Mouse (Mus musculus): ENCODE data around the gene Ak1. TPM values are rescaled to one million over a fixed set of nuclear protein-coding genes. Genes with fewer than 3 reads are reported as not detected.
A peak's percentile ranks its signal among the peaks of the same experiment; 100 is the strongest.

Ak1 gene
- polyA plus RNA-seq, 1 experiment from 2014 or later = 108 TPM

DNA sequence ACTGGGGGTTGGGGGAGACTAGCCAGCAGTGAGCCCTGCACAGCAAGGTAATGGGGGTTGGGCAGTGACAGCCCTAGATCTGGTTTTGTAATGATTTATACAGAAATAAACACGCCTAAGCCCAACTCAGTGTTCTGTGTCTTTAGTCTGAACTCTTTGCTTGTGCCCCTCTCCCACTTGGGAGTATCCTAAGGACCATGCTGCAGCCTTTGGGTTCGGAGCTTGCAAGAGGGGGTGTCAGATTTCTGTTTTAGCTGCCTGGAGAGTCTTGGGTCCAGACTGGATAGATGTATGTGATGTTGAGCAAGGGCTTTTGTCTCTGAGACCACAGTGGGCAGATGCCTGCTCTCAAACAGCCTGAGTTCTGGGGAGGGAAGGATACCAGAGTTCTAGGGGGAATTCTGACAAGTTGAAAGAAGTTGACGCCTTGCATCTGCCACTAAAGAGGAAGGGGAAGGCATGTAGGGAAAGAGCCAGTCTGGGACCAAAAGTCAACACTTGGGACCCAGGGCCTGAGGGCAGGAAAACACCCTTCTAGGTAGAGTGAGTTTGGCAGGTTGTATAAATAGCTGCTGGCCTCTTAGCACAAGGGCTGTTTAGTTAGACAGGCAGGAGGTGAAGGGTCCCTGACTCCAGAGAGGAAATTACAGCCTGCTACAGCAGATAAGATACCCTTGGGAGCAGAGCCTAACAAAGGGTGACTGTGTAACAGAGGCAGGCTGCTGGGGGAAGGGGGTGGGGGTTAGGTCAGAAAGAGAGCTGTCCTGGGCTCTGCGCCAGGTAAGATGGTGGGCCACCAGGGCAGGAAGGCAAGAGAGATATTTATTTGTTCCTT, 659 bp upstream of the Ak1 start:
- no peak overlapping the region; the same call in 1 of the 2 replicates for H3K27ac ChIP-seq (ENCODE audit: low read length)
- H3K36me3 ChIP-seq (ENCODE audit: control insufficient read depth, insufficient read depth, low read length) = peaks cover 2% of the 10 kb centered on the region; the same call in 1 of the 2 replicates
- 0 out of 2 replicates have a peak, but pooled peaks cover 3% of the 10 kb centered on the region for H3K9me3 ChIP-seq (replicated peaks; ENCODE audit: control insufficient read depth, low read length, poor library complexity, severe bottlenecking)
- H3K9ac ChIP-seq (ENCODE audit: low read depth, low read length) = no peak overlapping the region
- peaks cover 15% of the 10 kb centered on the region for H3K4me1 ChIP-seq (ENCODE audit: control insufficient read depth, insufficient read depth, low read length)
- H3K4me3 ChIP-seq (ENCODE audit: low read depth, low read length) = no peak overlapping the region
- no peaks in the 10 kb centered on the region for H3K27me3 ChIP-seq (ENCODE audit: control insufficient read depth, insufficient read depth, low read depth, low read length)
- 43% methylated on average over 4 of the region's 4 CpGs for WGBS
- H3K4me2 ChIP-seq (ENCODE audit: low read length) = no peak overlapping the region
- no peak for ATAC-seq

DNA sequence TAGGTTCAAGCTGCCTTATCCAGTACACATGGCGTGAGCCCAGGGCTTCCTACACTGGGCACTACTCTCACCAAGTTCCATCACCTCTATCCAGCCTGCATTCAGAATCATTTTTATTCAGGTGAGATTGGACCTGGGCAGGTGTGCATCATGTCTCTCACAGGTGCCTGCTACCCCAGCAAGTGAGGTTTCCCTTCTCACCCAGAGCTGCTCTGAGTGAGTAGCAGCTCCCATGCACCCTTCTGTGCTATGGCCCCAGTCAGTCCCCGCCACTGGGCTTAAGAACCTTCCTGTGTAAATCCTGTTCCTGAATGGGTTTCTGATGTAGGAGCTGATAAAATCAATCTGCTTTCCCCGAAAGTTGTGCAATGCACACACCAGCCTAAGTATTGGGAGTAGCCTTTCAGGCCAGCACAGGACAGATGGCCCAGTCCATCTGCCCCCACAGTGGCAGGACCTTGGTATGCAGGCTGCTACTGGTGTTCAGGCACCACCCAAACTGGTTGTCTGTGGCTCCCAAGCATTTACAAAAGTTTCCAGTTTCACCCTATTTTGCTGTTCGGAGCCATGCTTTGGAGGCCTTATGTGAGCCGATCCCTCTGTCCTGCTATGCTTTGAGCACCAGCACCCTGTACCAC, 2.7 kb downstream of the Ak1 start:
- Histone ChIP-seq H3K4me3 (ENCODE audit: low read depth, low read length) (no peak overlapping the region), H3K9ac (ENCODE audit: low read depth, low read length) (no peak overlapping the region), H3K4me2 (ENCODE audit: low read length) (no peak overlapping the region), H3K27me3 (ENCODE audit: control insufficient read depth, insufficient read depth, low read depth, low read length) (no peaks in the 10 kb centered on the region), H3K27ac (ENCODE audit: low read length) (no peak overlapping the region), H3K4me1 (ENCODE audit: control insufficient read depth, insufficient read depth, low read length) (peaks cover 48% of the 10 kb centered on the region), H3K36me3 (ENCODE audit: control insufficient read depth, insufficient read depth, low read length) (no peaks in the 10 kb centered on the region), H3K9me3 (replicated peaks; ENCODE audit: control insufficient read depth, low read length, poor library complexity, severe bottlenecking) (no peaks in the 10 kb centered on the region)
- no peak for ATAC-seq
- 78% methylated on average over 5 of the region's 5 CpGs for WGBS

GRCm38 (mm10) chr2:32625212-32625872, 3.8 kb downstream of the Ak1 start:
- H3K4me1 ChIP-seq (ENCODE audit: control insufficient read depth, insufficient read depth, low read length) = peaks cover 53% of the 10 kb centered on the region
- peak; percentile 60 for ATAC-seq
- 4% methylated on average over 13 of the region's 13 CpGs for WGBS
- H3K27me3 ChIP-seq (ENCODE audit: control insufficient read depth, insufficient read depth, low read depth, low read length) = no peaks in the 10 kb centered on the region
- H3K36me3 ChIP-seq (ENCODE audit: control insufficient read depth, insufficient read depth, low read length) = no peaks in the 10 kb centered on the region
- H3K27ac ChIP-seq (ENCODE audit: low read length) = peak overlapping the region; percentile 91
- H3K9me3 ChIP-seq (replicated peaks; ENCODE audit: control insufficient read depth, low read length, poor library complexity, severe bottlenecking) = no peaks in the 10 kb centered on the region
- peak overlapping the region; percentile 74 for H3K9ac ChIP-seq (ENCODE audit: low read depth, low read length)
- H3K4me3 ChIP-seq (ENCODE audit: low read depth, low read length) = peak overlapping the region; percentile 45
- peak overlapping the region; percentile 74 for H3K4me2 ChIP-seq (ENCODE audit: low read length)

DNA sequence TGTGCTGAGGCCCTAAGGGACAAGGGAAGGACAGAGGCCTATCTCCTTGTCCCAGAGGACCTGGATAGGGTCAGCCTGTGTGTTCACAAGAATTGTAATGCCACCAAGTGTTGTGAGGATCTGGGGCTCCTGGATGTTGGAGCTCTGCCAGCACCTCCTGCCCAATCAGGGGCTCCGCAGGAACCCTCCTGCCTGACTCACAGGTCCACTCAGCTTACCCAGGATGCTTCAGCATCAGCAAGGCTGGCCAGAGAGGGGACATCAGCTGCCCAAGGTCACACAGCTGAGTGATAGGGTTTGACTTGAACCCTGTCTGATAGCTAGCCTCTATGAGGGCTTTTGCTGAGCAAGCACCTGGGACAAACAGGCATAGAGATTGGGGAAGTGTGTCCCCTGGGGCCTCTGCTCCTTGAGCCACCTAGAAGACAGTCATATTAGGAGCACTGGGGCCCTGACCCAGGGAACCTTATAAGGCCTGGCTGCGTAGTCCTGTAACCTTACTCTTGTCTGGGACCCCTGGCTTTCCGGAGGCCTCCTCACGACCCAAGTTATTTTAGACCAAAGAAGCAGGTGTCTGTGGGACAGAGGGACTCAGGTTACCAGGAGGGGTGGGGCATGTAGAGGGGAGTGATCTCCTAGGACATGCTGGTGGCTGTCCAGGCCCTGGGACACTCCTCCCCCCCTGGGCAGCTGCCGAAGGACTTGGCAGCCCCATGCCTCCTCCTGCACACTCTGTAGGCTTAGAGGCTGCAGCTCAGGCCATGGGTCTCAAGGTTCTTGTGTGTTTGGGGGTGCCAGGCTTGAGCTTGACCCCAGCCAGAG, 4.5 kb downstream of the Ak1 start:
- no peaks in the 10 kb centered on the region for H3K9me3 ChIP-seq (replicated peaks; ENCODE audit: control insufficient read depth, low read length, poor library complexity, severe bottlenecking)
- ATAC-seq = peak; percentile 1

DNA sequence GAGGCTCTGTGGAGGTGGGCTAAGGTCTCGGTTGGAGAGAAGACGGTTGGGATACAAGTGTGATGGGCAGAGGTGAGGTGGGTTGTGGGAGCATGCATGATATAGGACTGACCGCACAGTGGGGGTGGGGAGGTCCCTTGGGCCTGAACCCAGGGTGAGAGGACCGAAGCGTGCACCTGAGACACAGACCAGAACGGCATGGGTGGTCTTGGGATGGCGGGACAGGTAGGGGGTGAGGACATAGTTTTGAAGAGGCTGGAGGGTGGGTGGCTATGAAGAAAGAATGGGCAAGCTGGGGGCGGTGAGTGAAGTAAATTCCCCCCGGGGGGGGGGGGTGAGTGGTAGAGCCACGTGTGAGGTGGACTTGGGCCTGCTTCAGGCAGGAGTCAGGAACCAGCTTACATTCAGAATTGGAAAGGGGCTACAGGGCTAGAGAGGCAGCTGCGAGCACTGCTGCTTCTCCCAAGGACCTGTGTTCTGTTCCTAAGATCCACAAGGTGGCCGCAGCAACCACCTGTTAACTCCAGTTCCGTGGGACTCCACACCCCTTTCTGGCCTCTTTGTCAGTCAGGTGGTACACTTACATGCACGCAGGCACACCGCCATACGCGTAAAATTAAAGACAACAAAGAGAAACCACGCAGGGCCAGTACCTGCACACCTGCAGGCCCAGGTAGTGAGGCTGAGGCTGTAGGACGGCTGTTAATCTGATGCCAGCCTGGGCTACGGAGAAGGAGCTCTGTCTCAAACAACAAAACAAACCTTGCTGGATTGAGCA, 5.9 kb downstream of the Ak1 start:
- Histone ChIP-seq H3K4me2 (ENCODE audit: low read length) (0 out of 2 replicates have a peak overlapping the region, but pooled peaks have one; percentile 5), H3K4me3 (ENCODE audit: low read depth, low read length) (no peak overlapping the region), H3K9ac (ENCODE audit: low read depth, low read length) (peak overlapping the region; percentile 47; the same call in 1 of the 2 replicates), H3K27ac (ENCODE audit: low read length) (no peak overlapping the region), H3K9me3 (replicated peaks; ENCODE audit: control insufficient read depth, low read length, poor library complexity, severe bottlenecking) (no peaks in the 10 kb centered on the region), H3K4me1 (ENCODE audit: control insufficient read depth, insufficient read depth, low read length) (peaks cover 47% of the 10 kb centered on the region), H3K27me3 (ENCODE audit: control insufficient read depth, insufficient read depth, low read depth, low read length) (no peaks in the 10 kb centered on the region), H3K36me3 (ENCODE audit: control insufficient read depth, insufficient read depth, low read length) (no peaks in the 10 kb centered on the region)
- 74% methylated on average over 19 of the region's 20 CpGs for WGBS
- ATAC-seq = no peak

More for the DNA sequence above, 4.5 kb downstream of the Ak1 start:
- H3K27me3 ChIP-seq (ENCODE audit: control insufficient read depth, insufficient read depth, low read depth, low read length) = no peaks in the 10 kb centered on the region
- peak overlapping the region; percentile 74 for H3K9ac ChIP-seq (ENCODE audit: low read depth, low read length)
- H3K4me3 ChIP-seq (ENCODE audit: low read depth, low read length) = peak overlapping the region; percentile 45
- peak overlapping the region; percentile 91 for H3K27ac ChIP-seq (ENCODE audit: low read length)
- no peaks in the 10 kb centered on the region for H3K36me3 ChIP-seq (ENCODE audit: control insufficient read depth, insufficient read depth, low read length)
- H3K4me2 ChIP-seq (ENCODE audit: low read length) = peak overlapping the region; percentile 74
- peaks cover 49% of the 10 kb centered on the region for H3K4me1 ChIP-seq (ENCODE audit: control insufficient read depth, insufficient read depth, low read length)
- WGBS = 66% methylated on average over 5 of the region's 5 CpGs

DNA sequence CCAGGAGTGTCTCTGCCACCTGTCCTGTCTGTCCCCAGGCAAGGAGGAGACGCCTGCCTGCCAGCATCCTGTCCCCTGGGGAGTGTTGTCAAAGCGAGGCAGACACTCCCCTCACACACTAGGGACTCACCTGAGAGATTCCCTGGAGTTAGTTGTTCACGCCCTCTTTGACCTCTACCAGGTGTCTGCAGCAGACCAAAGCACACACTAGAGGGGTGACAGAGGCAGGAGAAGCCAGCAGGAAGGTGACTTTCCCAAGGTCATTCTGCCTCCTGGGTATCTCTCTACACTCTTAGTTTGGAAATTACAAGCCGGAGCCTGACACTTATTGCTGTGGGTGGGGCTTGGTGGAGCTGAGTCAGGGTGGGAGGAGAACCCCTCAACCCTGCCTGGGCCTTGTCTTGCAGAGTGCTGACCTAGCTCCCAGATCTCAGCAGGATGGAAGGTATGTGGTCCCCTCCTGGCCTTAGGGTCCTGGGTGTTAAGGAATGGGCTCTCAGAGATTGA, 6.5 kb downstream of the Ak1 start:
- WGBS = 62% methylated on average over 4 of the region's 4 CpGs
- H3K4me3 ChIP-seq (ENCODE audit: low read depth, low read length) = no peak overlapping the region
- H3K27me3 ChIP-seq (ENCODE audit: control insufficient read depth, insufficient read depth, low read depth, low read length) = no peaks in the 10 kb centered on the region
- H3K9me3 ChIP-seq (replicated peaks; ENCODE audit: control insufficient read depth, low read length, poor library complexity, severe bottlenecking) = no peaks in the 10 kb centered on the region
- peaks cover 47% of the 10 kb centered on the region for H3K4me1 ChIP-seq (ENCODE audit: control insufficient read depth, insufficient read depth, low read length)
- no peak for ATAC-seq
- no peak overlapping the region for H3K27ac ChIP-seq (ENCODE audit: low read length)
- H3K9ac ChIP-seq (ENCODE audit: low read depth, low read length) = peak overlapping the region; percentile 47
- H3K4me2 ChIP-seq (ENCODE audit: low read length) = peak overlapping the region; percentile 11; the same call in 1 of the 2 replicates
- H3K36me3 ChIP-seq (ENCODE audit: control insufficient read depth, insufficient read depth, low read length) = no peaks in the 10 kb centered on the region

GRCm38 (mm10) chr2:32628729-32629128, 7.2 kb downstream of the Ak1 start:
- Histone ChIP-seq H3K9me3 (replicated peaks; ENCODE audit: control insufficient read depth, low read length, poor library complexity, severe bottlenecking) (no peaks in the 10 kb centered on the region), H3K27ac (ENCODE audit: low read length) (0 out of 2 replicates have a peak overlapping the region, but pooled peaks have one; percentile 13), H3K4me3 (ENCODE audit: low read depth, low read length) (no peak overlapping the region), H3K4me2 (ENCODE audit: low read length) (peak overlapping the region; percentile 37; the same call in 1 of the 2 replicates), H3K27me3 (ENCODE audit: control insufficient read depth, insufficient read depth, low read depth, low read length) (no peaks in the 10 kb centered on the region), H3K4me1 (ENCODE audit: control insufficient read depth, insufficient read depth, low read length) (peaks cover 47% of the 10 kb centered on the region), H3K9ac (ENCODE audit: low read depth, low read length) (peak overlapping the region; percentile 47; the same call in 1 of the 2 replicates), H3K36me3 (ENCODE audit: control insufficient read depth, insufficient read depth, low read length) (0 out of 2 replicates have a peak, but pooled peaks cover under 1% of the 10 kb centered on the region)
- peak; percentile 26; the same call in 1 of the 2 replicates for ATAC-seq
- WGBS = 34% methylated on average over 5 of the region's 5 CpGs

Measured in midbrain, embryonic 16.5 days (tissue).